Mouse (Mus musculus): Measurements from ENCODE around the gene Gm45233. TPM values are rescaled to one million over a fixed set of nuclear protein-coding genes. Genes with fewer than 3 reads are reported as not detected.

Gene Gm45233
- polyA plus RNA-seq, 1 experiment from 2014 or later, result 0.37 TPM

DNA sequence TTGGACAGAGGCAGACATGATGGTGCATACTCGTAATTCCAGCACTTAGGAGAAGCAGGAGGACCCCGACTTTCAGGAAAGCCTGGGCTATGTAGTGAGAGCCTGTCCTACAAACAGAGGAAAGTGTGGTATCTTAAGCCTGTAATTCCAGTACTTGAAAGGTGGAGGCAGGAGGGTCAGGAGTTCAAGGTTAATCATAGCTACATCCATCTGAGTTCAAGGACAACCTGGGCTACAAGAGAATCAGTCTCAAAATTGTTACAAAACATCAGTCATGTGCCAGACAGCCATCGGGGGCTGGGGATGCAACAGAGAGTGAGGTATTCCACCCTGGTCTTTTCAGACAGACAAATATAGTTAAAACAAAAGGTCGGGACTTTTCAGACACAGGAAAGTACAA, 11.0 kb upstream of the Gm45233 start:
- no peak for ATAC-seq (ENCODE audit: insufficient number of reproducible peaks, low FRiP score, low TSS enrichment, low read depth)
- no peaks in the 10 kb centered on the region for H3K36me3 ChIP-seq
- no peak overlapping the region for H3K9ac ChIP-seq
- H3K27me3 ChIP-seq, result no peaks in the 10 kb centered on the region
- H3K4me2 ChIP-seq, result no peak overlapping the region
- no peak overlapping the region for H3K27ac ChIP-seq
- 70% methylated on average over 4 of the region's 4 CpGs for WGBS
- no peak overlapping the region for H3K4me3 ChIP-seq
- H3K4me1 ChIP-seq, result no peaks in the 10 kb centered on the region
- H3K9me3 ChIP-seq, result no peaks in the 10 kb centered on the region

DNA sequence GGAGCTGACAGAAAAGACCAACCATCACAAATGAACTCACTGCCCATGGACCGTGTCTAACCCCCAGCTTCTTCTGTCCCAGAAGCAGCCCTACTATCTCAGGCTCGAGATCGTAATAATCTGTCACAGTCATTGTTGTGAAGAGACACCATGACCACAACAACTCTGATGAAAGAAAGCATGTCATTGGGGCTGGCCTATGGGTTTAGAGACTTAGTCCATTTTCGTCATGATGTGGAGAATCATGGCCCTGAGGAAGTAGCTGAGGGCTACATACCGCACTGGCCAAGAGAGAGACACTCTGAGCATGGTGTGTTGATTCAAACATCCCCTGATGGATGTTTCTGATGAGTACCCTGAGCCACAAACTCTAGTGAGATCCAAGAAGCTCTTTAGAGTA, 9.3 kb upstream of the Gm45233 start:
- no peak for ATAC-seq (ENCODE audit: insufficient number of reproducible peaks, low FRiP score, low TSS enrichment, low read depth)
- H3K27me3 ChIP-seq, result no peaks in the 10 kb centered on the region
- no peak overlapping the region for H3K4me2 ChIP-seq
- H3K36me3 ChIP-seq, result no peaks in the 10 kb centered on the region
- no peaks in the 10 kb centered on the region for H3K4me1 ChIP-seq
- no peaks in the 10 kb centered on the region for H3K9me3 ChIP-seq
- H3K27ac ChIP-seq, result no peak overlapping the region
- H3K9ac ChIP-seq, result no peak overlapping the region
- no peak overlapping the region for H3K4me3 ChIP-seq
- 85% methylated on average over 5 of the region's 5 CpGs for WGBS

DNA sequence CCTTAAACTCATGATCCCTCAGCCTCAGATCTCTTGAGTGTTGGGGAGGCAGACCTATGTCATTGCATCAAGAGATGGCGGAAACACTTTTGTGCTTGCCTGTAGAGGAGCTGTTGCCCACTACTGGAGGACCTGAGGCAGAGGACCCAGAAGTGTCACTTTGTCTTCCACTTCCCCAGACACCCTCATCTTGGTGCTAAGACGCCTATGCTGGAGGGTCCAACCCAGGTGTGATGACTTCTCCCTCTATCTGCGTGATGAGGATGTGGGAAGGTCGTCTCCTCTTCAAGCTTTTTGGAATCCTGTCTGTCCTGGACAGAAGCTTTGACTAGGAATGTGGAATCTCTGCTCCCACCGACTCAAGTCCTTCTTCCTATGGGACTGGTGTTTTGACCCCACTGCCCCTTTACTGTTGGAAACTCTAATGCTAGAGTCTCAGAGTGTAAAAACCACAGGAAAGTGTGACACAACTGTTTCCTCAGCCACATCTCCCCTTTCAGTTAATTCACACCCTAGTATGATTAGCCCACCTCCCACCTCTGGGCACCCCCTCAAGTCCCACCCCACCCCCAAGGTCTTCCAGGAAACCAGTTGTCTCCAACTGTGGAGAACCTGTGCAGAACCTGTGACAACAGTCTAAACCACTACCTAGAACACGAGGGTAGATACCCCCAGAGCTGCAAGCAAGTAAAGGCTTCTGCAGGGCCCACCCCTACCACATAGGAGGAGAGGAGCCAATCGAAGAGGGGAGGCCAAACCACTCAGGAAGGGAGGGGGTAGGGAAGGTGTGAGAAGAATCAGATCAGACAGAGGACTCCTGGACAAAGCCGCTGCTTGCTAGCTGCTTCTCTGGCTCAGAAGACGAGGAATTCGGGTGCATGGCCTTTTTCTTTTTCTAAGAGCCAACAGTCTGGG, 7.3 kb upstream of the Gm45233 start, which contains the start of gene Nkg7:
TSS of gene Nkg7 (plus strand) at position 733 of the 915 bp plus-strand sequence.
- H3K9ac ChIP-seq, result no peak within 1 kb of the TSS
- no peaks in the 10 kb centered on the region for H3K27me3 ChIP-seq
- H3K9me3 ChIP-seq, result no peaks in the 10 kb centered on the region
- H3K4me1 ChIP-seq, result no peaks in the 10 kb centered on the region
- 65% methylated on average over 10 of the region's 10 CpGs for WGBS
- no peak within 1 kb of the TSS for H3K4me3 ChIP-seq
- no peak within 1 kb of the TSS for H3K4me2 ChIP-seq
- H3K36me3 ChIP-seq, result no peaks in the 10 kb centered on the region
- ATAC-seq (ENCODE audit: insufficient number of reproducible peaks, low FRiP score, low TSS enrichment, low read depth), result no peak
- H3K27ac ChIP-seq, result no peak within 1 kb of the TSS

DNA sequence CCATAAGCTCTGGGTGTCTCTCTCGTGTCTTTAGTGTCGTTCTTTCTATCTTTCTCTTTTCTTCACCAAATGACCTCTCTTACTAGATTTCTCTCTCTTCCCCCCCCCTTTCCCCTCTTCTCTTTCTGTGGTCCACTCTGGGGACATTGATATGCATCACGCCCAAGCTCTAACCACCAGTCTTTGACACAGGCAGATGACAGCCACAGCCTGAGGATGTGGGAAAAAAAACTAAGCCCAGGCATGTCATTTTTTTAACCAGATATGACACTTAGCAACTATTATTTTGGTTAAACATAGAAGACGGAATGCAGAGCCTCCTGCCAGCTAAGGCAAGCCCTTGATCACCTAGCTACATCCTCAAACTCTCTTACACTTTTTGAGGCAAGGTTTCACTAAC, 5.3 kb upstream of the Gm45233 start:
- Histone ChIP-seq H3K4me3 (no peak overlapping the region), H3K9me3 (no peaks in the 10 kb centered on the region), H3K36me3 (no peaks in the 10 kb centered on the region), H3K27ac (no peak overlapping the region), H3K4me2 (no peak overlapping the region), H3K9ac (no peak overlapping the region), H3K4me1 (peaks cover 8% of the 10 kb centered on the region), H3K27me3 (no peaks in the 10 kb centered on the region)
- no peak for ATAC-seq (ENCODE audit: insufficient number of reproducible peaks, low FRiP score, low TSS enrichment, low read depth)
- WGBS, result 75% methylated on average over 4 of the region's 4 CpGs

DNA sequence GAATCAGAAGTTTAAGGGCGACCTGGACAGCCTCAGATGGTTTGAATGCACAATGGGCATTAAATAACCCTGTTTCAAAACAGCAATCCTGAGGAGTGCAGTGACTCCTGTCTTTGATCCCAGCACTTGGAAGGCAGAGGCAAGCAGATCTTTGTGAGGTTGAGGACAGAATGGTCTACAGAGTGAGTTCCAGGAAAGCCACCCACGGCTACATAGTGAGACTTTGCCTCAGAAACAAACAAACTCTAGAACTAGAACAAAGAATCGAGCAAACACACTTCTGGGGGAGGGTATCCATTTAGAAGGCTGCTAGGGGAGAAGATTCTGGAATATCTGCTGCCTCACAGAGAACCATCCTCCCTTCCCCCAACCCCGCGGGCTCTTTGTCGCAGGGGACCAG, 3.4 kb upstream of the Gm45233 start, which contains the start of gene Cldnd2:
TSS of gene Cldnd2 (plus strand) at position 301 of the 400 bp plus-strand sequence.
- Histone ChIP-seq H3K9me3 (no peaks in the 10 kb centered on the region), H3K4me1 (peaks cover 18% of the 10 kb centered on the region), H3K27ac (no peak within 1 kb of the TSS), H3K4me2 (no peak within 1 kb of the TSS), H3K36me3 (no peaks in the 10 kb centered on the region), H3K4me3 (no peak within 1 kb of the TSS), H3K9ac (no peak within 1 kb of the TSS), H3K27me3 (no peaks in the 10 kb centered on the region)
- ATAC-seq (ENCODE audit: insufficient number of reproducible peaks, low FRiP score, low TSS enrichment, low read depth), result no peak
- 85% methylated on average over 6 of the region's 6 CpGs for WGBS

DNA sequence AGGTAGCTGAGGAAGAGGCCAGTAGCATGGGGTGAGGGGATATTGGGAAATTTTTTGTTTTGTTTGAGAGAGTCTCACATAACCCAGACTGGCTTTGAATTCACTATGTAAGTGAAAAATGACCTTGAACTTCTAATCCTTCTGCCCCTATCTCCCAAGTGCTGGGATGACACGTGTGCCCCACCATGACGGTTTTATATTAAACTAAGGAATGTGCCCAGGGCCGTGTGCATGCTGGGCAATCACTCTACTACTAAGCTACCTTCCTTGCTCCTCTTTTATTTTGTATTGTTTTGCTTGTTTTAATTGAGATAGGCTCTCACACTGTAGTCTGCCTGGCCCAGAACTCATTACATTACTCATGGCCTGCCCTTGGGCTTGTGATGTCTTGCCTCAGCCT, 2.9 kb upstream of the Gm45233 start:
- Histone ChIP-seq H3K9ac (no peak overlapping the region), H3K4me2 (no peak overlapping the region), H3K4me3 (no peak overlapping the region), H3K4me1 (peaks cover 18% of the 10 kb centered on the region), H3K36me3 (no peaks in the 10 kb centered on the region), H3K27ac (no peak overlapping the region), H3K27me3 (no peaks in the 10 kb centered on the region), H3K9me3 (no peaks in the 10 kb centered on the region)
- no peak for ATAC-seq (ENCODE audit: insufficient number of reproducible peaks, low FRiP score, low TSS enrichment, low read depth)
- 73% methylated on average over 3 of the region's 3 CpGs for WGBS

DNA sequence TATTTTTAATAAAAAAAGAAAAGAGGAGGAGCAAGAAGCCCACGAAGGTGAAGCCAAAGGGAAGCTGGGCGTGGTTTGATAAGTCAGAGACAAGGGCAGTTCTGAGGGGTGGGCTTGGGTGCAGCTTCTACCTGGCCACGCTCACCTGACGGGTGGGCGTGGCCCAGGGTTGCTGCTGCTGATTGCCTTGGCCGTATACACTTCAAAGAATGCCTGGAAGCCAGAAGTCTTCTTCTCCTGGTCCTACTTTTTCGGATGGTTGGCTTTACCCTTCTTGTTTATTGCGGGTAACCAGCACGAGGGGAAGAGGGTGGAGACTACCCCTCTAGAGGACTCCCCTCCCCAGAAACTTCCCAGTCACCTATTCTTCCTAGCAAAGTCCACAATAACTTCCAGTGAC, 1.2 kb upstream of the Gm45233 start:
- 14% methylated on average over 9 of the region's 9 CpGs for WGBS
- Histone ChIP-seq H3K9ac (peak overlapping the region; percentile 46), H3K27ac (peak overlapping the region; percentile 98), H3K9me3 (no peaks in the 10 kb centered on the region), H3K4me1 (peaks cover 18% of the 10 kb centered on the region), H3K27me3 (no peaks in the 10 kb centered on the region), H3K4me3 (peak overlapping the region; percentile 60), H3K36me3 (no peaks in the 10 kb centered on the region), H3K4me2 (peak overlapping the region; percentile 80)
- ATAC-seq (ENCODE audit: insufficient number of reproducible peaks, low FRiP score, low TSS enrichment, low read depth), result no peak

DNA sequence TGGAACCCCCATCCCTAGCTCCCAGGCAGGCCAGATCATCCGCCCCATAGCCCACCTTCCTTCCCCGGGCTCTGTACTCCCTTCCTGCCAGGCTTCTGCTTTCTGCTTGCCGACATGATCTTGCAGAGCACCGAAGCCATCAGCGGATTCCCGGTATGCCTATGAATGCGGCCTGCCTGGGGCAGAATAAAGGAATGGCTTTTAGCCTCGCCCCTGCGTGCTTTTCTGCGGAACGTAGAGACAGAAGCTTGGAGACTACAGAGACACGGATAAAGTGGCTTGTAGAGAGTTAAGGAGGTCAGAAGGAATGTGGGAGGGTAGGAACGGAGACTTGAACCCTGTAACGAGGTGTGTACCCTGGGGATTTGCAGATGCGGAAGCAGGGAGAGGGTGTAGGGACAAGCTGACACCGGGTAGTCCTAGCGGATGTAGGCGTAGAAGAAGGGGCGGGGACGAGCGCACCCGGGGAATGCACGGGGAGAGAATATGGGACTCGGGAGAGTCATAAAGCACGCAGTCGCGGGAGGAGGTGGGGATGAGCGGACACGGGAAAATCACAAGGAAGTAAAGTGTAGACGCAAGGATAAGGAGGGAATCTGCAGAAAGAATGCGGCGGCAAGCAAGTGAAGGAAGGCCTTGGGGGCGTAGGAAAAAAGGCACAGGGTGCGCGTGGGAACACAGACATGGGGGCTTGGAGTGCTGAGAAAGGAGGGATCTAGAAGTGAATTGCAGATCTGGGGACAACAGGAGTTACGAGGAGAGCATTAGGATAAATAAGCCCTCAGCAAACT, 607 bp upstream of the Gm45233 start:
- H3K27ac ChIP-seq, result peak overlapping the region; percentile 98
- peak overlapping the region; percentile 80 for H3K4me2 ChIP-seq
- under 1% methylated on average over 36 of the region's 36 CpGs for WGBS
- H3K4me1 ChIP-seq, result peaks cover 18% of the 10 kb centered on the region
- ATAC-seq (ENCODE audit: insufficient number of reproducible peaks, low FRiP score, low TSS enrichment, low read depth), result peak; percentile 88
- H3K4me3 ChIP-seq, result peak overlapping the region; percentile 60
- no peaks in the 10 kb centered on the region for H3K36me3 ChIP-seq
- H3K27me3 ChIP-seq, result no peaks in the 10 kb centered on the region
- H3K9ac ChIP-seq, result peak overlapping the region; percentile 46
- no peaks in the 10 kb centered on the region for H3K9me3 ChIP-seq

DNA sequence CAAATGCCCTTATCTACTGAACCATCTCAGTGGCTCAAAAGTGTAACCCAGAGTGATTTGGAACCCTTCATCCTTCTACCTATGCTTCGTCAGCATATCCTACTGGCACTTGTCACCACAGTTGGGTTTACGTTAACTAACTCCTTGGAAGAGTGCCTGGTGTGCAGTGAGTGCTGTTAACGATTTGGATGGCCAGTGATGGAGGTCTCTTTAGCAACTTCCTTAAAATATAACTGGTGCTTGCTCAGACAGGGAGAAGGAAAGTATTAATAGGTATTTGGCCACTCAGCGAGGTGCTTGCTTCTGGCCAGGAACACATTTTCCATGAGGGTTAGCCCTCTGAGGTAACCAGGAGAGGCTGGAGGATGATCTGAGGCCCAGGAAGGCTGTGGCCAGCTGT, 3.9 kb downstream of the Gm45233 start:
- peaks cover 10% of the 10 kb centered on the region for H3K36me3 ChIP-seq
- no peaks in the 10 kb centered on the region for H3K9me3 ChIP-seq
- no peak overlapping the region for H3K9ac ChIP-seq
- no peak overlapping the region for H3K4me3 ChIP-seq
- no peak overlapping the region for H3K27ac ChIP-seq
- no peak overlapping the region for H3K4me2 ChIP-seq
- peaks cover 14% of the 10 kb centered on the region for H3K4me1 ChIP-seq
- ATAC-seq (ENCODE audit: insufficient number of reproducible peaks, low FRiP score, low TSS enrichment, low read depth), result no peak
- no peaks in the 10 kb centered on the region for H3K27me3 ChIP-seq
- 76% methylated on average over 4 of the region's 4 CpGs for WGBS

DNA sequence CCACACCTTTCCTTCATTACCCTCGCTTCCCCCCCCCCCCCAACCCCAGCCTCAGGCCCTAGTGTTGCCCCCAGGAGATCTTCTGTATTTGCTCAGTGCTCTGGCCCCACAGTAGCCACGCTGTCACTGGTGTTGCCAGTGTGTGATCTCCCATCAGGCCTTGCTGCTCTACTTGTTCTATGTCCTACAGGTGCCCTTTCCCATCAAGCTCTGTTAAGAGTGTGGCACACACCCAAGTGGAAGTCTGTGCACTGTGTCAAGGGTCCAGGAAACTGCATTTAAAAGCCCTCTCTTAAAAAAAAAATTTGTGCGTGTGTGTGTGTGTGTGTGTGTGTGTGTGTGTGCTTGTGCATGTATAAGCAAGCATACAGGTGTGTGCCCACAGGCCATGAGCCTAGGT, 4.3 kb downstream of the Gm45233 start:
- H3K27ac ChIP-seq, result no peak overlapping the region
- no peak overlapping the region for H3K9ac ChIP-seq
- H3K27me3 ChIP-seq, result no peaks in the 10 kb centered on the region
- peaks cover 12% of the 10 kb centered on the region for H3K4me1 ChIP-seq
- no peaks in the 10 kb centered on the region for H3K9me3 ChIP-seq
- no peak overlapping the region for H3K4me3 ChIP-seq
- ATAC-seq (ENCODE audit: insufficient number of reproducible peaks, low FRiP score, low TSS enrichment, low read depth), result no peak
- H3K36me3 ChIP-seq, result peaks cover 15% of the 10 kb centered on the region
- H3K4me2 ChIP-seq, result no peak overlapping the region
- WGBS, result 94% methylated on average over 3 of the region's 3 CpGs

DNA sequence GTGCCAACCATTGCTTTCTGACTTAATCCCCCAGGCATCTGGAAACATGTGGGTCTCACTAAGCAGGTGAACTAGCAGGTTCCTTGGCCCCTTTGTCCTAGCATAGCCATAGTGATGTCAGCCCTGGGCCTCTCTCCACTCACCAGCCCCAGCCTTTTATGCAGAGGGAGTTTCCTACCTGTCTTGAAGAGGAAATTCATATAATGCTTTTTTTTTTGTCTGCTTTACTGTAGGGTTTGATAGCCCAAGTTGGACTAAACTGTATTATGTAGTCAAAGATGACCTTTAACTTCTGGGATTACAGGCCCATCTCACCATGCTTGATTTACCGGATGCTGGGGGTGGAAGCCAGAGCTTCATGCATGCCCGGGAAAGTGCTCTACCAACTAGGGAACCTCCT, 5.9 kb downstream of the Gm45233 start:
- no peaks in the 10 kb centered on the region for H3K9me3 ChIP-seq
- H3K36me3 ChIP-seq, result peaks cover 30% of the 10 kb centered on the region
- no peak overlapping the region for H3K4me2 ChIP-seq
- peaks cover 5% of the 10 kb centered on the region; the same call in 1 of the 2 replicates for H3K4me1 ChIP-seq
- H3K9ac ChIP-seq, result no peak overlapping the region
- H3K4me3 ChIP-seq, result no peak overlapping the region
- no peak overlapping the region for H3K27ac ChIP-seq
- WGBS, result 99% methylated on average over 2 of the region's 2 CpGs
- no peaks in the 10 kb centered on the region for H3K27me3 ChIP-seq
- ATAC-seq (ENCODE audit: insufficient number of reproducible peaks, low FRiP score, low TSS enrichment, low read depth), result no peak

DNA sequence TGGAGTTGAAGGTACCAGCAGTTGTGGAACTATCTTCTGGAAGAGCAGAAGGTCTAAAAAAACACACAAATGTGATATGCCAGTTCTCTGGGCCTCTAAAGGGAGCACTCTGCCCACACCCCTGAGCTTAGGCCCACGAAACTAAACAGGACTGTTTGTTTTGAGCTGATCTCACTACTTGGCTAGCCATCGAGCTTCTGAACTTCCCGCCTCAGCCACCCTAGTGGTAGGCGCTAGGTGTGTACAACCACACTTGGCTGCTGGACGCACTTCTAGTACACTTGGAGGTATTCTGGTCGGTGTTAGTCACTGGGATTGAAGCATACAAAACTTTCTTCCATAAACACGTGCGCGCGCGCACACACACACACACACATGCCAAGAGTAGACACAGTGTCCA, 7.8 kb downstream of the Gm45233 start:
- no peak overlapping the region for H3K4me2 ChIP-seq
- no peak overlapping the region for H3K27ac ChIP-seq
- ATAC-seq (ENCODE audit: insufficient number of reproducible peaks, low FRiP score, low TSS enrichment, low read depth), result no peak
- no peaks in the 10 kb centered on the region for H3K9me3 ChIP-seq
- 0 out of 2 replicates have a peak, but pooled peaks cover 3% of the 10 kb centered on the region for H3K4me1 ChIP-seq
- H3K4me3 ChIP-seq, result no peak overlapping the region
- 93% methylated on average over 11 of the region's 11 CpGs for WGBS
- no peak overlapping the region for H3K9ac ChIP-seq
- peaks cover 47% of the 10 kb centered on the region for H3K36me3 ChIP-seq
- no peaks in the 10 kb centered on the region for H3K27me3 ChIP-seq
